Mouse (Mus musculus): Measurements from ENCODE around the gene Gpr142.

Gpr142 gene

DNA sequence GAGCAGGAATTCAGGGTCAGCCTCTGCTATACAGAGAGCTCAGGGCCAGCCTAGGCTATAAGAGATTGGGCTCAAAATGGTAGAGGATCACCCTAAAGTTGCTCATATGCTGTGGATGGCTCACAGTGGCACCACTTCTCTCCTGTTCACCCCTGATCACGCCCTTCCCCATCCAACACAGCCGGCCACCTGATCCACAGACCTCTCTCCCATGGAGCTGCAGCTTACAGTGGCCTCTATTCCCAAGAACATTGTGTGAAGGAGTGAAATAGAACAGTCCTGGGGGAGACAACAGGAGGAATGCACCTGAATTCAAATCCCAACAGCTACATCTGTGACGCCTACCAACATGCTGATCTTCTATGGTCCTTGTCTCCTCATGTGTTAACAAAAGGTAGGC lies at the start of gene Gpr142:
Gene Gpr142, plus strand, starts transcription at position 301 of the 400 bp plus-strand sequence.
- no peak for DNase-seq

DNA sequence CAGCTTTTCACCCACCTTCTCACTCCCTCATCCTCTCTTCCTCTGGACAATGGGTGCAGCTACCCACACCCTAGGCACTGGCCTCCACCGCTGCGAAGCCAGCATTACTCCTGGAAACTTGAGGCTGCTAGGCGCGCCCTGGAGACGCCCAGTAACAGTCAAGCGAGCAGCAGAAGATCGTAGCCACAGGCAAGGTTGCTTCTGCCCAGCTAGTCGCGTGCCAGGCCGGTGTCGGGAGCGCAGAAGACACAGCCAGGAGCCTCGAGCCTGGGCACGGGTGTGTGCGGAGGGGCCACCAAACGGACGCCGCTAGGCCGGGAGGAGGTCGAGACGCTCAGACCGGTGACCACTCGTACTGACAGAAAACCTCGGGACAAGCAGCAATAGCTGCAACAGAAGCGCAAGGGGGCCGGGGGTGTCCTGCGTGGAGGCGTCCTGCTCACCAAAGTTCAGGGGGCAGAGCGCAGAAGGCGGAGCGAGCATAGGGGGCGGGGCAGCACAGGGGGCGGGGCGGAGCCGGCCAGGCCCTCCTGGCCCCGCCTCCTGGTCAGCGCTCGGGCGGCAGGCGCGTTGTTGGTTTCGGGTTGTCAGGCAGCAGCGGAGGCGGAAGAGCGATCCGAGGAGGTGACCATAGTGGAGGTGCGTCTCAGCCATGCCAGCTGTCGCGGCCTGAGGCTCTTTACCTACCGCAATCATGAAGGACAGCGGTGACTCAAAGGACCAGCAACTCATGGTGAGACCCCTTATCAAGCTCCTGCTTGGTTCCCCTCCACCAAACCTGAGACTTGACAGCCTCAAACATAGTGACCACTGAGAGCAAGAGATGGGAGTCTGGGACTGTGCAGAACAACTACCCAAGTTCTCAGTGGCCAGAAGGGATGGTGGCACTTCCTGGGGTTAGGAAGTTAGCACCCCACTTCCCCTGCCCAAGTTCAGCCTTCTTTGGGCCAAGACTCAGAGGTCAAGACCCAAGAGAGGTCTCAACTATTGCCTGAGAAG lies 33.6 kb upstream of the Gpr142 start, which contains the start of gene Kif19a:
Gene Kif19a, plus strand, starts transcription at position 569 of the 999 bp plus-strand sequence.
- no peak for DNase-seq

DNA sequence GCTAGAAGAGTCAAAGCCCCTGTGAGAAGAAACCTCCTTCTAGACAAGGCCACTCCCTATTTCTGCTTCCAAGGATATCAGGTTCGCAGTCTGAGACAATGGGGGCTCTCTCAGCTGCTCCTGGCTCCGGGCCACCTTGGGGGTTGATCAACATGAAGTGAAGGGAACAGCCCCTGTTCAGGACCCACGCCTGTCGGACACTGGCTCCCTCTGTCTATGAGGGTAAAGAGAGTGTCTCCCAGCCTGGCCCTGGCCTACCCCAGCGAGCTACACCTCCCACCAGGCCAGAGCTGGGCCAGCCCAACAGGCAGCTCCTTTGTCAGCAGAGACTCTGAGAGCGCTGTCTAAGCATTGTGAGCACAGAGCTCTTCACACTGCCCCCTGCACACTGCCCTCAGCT lies 28.8 kb upstream of the Gpr142 start:
- no peak for DNase-seq

DNA sequence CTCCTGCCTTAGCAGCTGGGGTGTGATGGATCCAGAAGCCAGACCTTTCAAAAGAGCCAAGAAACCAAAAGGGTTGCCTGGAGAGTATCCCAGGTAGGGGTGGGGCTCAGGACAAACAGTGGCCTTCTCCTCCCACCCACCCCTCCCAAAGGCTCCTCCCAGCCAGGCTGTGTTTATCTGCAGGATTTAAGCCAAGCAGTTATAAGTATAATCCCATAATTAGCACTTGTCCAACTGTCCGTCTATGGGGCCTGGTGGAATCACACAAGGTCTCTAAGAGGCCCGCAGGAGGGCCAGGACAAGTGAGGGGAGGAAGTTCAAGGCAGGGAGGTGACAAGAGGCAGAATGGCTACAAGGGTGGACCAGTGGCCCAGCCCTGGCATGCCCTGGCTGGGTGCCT lies 26.8 kb upstream of the Gpr142 start:
- DNase-seq: no peak

DNA sequence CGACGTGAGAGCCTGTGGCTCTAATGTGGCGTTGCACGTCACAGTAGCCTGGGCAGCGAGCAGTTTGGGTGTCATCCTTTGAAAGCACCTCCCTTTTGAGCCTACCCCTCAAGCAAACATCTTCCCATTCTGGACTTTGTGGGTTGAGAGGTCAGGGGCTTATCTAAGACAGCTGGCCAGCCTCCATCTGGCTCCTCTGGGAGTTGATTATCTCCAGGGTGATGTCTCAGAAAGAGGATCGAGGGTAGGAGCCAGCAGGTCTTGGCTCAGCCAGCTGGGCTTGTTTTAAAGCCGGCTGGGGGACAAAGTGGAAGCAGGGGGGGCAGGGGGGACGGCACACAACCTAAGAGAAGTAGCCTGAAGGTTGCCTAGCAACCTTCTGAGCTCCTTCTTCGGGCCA lies 18.6 kb upstream of the Gpr142 start:
- DNase-seq: no peak

DNA sequence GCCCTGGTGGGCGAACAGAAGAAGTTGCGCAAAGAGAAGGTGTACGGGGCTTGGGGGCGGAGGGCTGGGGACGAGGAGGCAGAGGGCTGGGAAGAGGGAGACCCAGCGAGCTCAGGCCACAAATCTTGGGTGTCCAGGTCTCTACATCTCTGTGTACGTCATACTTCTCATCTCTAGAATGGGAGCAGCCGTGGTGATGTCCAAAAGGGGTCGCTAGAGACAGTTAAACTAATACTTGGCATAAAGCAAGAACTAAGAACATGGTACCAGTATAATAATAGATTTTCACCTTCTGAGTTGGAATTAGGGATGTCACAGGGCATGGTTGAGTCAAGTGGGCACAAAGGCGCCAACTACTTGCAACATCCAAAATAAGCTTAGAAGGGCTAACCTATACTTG lies 12.8 kb upstream of the Gpr142 start:
- no peak for DNase-seq

DNA sequence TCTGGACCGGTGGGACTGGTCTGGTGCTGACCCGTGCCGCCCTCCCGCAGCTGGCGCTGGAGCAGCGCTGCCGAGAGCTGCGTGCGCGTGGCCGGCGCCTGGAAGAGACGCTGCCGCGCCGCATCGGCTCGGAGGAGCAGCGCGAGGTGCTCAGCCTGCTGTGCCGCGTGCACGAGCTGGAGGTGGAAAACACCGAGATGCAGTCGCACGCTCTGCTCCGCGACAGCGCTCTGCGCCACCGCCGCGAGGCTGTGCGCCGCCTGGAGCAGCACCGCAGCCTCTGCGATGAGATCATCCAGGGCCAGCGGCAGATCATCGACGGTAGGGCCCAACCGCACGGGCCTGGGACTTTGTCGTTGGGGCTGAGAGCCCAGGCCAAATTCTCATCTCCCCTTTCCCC lies 12.4 kb upstream of the Gpr142 start:
- DNase-seq: peak; percentile 77

DNA sequence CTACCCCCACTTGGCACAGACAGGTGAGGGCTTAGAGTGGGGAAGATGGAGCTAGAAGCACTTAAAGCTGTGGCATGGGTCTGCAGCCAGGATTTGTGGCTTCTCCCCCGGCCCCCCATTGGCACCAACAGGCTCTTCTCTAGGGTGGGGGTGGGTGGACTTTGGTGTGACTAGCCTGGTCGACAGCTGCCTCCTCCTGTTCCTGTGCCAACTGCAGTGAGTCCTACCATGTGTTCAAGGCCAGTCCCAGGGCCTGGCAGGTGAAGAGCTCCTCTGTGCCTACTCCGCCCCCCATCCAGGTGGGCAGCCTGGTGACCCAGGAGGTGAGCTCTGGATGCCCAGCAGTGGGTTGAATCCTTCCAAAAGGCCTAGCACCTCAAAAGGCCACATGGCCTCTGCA lies 11.1 kb upstream of the Gpr142 start:
- no peak for DNase-seq

DNA sequence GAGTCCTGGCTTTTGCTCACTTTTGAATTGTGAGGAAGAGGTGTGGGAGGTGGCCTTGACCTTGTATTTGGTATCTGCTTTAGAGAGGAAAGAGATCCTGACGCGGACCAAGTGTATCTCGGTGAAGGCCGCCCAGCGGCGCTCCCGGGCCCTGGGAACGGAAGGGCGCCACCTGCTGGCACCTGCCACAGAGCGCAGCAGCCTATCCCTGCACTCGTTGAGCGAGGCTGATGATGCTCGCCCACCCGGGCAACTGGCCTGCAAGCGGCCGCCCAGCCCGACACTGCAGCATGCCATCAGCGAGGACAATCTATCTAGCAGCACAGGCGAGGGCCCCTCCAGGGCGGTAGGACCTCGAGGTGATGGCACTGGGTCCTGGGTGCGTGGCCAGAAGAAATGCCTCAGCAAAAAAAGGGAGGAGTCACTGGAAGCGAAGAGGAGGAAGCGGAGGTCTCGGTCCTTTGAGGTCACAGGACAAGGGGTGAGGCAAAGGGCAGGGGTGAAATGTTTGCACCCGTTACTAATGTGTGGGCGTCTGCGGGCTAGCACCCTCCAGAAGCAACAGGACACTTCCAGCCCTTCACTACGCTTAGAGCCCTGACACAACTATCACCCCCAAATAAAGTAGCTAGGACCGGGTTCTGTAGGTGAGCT lies 9.5 kb upstream of the Gpr142 start:
- peak; percentile 78 for DNase-seq

DNA sequence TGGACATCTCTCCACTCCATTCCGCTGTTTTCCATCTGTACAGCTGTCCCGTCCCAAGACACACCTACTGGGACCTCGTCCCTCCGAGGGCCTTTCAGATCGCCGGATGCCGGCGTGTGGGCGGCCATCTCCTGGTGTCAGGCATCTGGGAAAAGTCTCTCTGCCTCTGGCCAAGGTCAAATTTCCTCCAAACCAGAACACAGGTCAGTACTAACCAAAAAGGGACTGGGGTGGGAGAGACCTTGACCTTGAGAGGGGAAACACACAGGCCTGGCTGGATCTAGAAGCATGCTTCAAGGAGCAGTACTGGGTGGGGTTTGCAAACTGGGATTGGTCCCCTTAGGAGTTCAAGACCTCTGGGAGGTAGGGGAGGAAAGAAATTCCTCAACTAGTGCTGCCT lies 9.0 kb upstream of the Gpr142 start:
- no peak for DNase-seq

DNA sequence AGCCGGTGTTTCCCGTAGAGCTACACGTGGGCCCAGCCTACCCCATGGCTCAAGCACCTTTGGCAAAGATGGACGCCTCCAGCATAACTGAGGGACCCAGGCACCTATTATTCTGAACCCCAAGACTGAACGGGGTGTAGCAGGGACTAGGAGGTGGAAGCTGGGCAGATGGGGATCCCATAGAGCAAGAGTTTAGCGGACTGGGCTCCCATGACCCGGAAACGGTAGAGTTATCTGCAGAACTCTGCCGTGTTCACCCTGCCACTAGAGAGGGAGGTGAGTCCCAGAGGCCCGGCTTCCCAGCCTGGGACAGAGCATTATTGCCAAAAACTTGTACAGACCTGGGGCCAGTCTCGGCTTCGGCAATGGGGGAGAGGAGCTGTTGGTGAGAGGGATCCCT lies 8.6 kb upstream of the Gpr142 start:
- no peak for DNase-seq

DNA sequence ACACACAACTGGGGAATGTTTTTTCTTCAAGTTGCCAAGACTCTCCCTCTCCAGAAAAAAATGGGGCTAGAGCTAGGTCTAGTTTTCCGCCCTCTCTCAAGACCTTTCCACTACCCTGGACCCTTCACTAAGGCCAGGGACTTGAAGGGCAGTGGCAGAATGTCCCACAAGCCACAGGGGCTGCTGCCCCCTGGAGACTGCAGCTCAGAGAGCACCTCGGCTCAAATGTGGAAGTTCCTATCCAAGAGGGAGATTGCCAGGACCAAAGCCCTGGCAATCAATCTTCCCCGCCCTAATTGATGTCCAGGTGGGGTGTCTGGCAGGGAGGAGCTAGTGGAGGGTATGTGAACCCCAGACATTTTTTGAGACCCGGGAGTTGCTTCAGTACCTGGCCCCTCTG lies 7.9 kb upstream of the Gpr142 start:
- no peak for DNase-seq

DNA sequence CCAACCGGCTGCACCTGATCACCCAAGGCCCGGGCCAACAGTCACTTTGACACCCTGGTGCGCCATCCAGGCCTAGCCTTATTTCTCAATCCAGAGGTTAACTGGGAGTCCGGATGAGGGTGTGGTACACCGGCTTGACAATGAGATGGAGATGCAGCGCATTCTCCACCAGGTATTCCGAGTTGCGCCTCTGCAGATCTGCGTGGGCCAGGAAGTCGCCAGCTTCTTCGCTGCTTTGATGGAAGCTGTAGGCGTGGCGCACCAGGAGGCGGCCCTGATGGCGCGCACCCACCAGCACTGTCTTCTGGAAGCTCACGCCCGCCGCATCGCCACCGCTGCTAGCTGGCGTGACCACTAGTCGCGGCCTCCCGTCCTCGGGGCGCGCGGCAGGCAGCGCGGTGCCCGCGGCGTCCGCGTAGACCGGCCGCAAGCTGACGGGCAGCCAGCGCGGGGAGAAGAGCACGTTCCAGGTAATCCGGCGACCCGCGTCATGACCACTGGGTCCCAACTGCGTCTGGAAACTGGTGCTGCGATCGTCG lies 7.3 kb upstream of the Gpr142 start:
- DNase-seq: peak; percentile 49

DNA sequence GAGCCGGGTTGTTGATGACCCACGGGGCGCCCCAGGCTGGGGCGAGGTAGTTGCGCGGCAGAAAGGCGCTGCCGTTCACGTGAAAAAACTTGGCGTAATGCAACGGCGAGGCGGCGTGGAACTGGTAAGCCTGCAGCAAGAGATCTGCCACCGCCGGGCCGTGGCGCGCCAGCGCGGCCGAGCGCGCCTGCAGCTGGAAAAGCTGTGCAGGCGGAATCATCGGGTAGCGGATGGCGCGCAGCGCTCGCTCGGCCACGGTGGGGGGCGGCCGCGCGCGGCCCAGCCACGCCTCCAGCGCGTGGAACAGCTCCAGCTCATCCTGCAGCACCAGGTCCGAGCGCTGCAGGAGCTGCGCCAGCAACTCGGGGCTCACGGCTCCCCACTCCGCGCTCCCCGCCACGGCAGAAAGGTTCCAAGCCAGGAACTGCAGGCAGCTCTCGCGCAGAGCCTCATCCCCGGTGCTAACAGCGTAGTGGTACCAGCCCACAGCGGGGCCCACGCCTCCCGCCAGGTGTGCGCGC lies 6.8 kb upstream of the Gpr142 start:
- peak; percentile 58 for DNase-seq

DNA sequence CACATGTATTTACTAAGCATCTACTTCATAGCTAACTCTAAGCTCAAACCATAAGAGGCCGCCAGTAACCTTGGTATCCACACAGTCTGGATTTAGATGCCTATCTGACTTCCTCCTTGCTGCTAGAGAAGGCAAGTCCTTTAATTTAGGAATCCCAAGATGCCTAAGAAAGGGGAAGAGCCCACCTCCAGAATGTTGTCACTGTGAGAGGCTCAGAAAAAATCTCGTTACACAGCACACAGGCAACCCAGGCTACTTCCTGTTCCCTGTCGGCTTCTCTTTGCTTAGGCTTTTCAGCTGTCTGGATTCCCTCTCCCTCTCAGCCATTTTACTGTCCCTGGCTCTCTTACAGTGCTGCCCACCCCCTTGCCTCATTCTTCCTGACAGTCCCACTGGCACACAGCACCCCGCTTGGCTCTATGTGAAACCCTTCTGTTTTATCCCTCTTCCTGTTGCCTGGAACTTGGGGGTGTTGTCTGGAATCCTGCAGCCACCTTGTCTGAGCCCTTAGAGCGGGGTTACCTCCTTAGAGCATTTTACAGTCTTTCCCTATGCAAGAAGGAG lies 5.7 kb upstream of the Gpr142 start:
- no peak for DNase-seq

DNA sequence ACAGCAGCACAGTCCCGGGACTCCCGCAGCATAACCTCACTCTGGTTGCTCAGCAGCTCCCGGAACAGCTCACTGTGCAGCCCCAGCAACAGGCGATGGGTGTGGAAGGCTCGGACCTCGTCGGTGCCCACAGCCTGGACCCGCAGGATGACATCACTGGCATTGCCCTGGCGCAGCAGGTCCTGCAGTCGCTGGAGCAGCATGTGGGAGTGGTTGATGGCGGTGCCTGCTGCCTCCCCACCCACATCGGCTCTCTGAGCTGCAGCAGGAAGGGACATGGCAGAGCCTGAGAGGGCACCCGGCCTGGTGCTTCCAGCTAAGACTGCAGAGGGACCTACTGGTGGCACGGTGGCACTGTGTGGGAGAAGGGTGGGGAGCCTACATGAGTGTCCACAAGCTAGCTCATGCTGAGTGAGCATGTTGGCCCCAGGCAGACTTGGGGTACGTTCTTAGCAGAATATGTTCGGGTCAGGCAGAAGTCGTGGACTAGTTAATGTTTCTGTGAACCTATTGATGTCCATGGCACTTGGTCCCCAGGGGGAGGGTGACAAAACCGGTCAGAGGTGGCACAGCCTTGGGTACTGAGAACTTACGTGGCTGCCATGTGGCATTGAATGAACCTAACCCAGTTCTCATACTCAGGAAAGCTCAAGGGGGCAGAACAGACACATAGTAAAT lies 4.7 kb upstream of the Gpr142 start:
- DNase-seq: no peak

DNA sequence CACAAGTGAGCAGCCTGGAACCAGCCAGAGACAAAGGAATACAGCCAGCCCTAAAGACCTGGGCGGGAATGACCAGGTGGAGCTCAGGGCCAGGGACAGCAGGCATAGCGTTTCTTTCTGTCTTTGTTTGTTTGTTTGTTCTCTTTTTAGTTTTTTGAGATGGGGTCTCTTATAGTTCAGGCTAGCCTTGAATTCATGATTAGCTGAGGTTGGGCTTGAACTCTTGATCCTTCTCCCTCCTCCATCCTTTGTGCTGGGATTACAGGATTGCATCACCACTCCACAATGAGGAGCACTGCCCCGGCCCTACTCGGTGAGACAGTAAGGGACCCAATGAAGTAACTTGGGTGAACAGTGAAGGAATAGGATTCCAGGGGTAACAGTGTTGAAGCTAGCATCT lies 4.0 kb upstream of the Gpr142 start:
- no peak for DNase-seq

DNA sequence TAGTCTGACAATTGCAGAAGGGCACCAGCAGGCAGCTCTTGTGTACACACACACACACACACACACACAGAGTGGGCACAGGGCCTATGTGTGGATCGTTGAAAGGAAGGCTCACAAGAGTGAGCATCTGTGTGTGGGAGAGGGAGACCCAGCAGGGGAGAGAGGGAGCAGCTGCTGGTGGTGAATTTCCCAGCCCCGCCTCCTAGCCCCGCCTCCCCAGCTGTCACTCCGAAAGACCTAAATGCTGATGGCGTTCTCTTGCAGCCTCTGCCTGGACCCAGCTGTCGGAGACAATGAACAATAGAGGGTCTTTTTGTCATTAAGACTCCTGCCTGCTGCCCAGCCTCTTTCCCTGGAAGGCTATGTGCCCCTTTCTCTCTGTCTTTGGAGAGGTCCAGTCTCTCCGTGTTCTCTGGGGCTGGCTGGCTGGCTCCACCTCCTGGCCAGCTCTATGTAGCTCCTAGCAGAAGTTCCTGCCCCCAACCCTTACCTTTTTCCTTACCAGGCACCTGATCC lies 3.4 kb upstream of the Gpr142 start:
- peak; percentile 93 for DNase-seq

DNA sequence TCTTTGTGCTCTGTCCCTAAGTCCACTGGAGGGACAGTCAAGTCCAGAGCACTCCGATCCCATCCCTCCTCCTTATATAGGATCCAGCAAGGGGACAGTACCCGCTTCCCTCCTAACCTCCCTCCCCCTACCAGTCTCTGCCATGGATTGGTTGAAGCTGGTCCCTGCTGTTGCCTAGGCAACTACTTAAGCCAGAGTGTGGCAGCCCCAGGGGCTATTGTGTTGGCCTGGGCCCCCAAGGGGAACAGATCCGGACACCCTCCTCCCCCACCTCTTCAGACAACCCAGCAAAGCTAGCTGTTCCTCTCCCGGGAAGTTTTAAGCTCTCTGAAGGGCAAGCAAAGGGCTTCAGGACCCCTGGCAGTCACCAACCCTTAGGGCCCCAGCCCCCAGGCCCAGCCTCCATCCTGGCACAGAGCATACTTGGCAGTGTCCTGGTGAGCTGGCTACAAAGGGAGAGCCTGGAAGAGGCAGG lies 2.8 kb upstream of the Gpr142 start, which contains the start of gene Btbd17:
Gene Btbd17, minus strand, starts transcription at position 98 of the 475 bp plus-strand sequence.
- peak; percentile 48 for DNase-seq

DNA sequence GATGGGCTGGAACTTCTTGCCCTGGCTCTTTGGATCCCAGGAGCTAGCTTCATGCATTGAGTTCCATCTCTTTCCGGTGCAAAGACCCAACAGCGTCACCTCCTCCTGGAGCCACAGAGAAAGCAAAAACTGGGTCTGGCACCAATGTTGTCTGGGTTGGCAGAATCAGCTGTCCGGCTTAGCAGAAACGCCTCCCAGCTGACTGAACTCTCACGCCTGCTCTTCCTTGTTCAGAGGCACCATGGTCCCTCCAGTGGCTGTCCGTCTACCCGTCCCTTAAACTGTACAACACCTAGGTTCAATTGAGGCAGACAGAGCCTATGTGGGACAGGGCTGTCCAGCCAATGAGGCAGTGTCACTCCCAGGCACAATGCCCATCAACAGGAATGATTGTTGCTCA lies 1.5 kb upstream of the Gpr142 start:
- DNase-seq: no peak

DNA sequence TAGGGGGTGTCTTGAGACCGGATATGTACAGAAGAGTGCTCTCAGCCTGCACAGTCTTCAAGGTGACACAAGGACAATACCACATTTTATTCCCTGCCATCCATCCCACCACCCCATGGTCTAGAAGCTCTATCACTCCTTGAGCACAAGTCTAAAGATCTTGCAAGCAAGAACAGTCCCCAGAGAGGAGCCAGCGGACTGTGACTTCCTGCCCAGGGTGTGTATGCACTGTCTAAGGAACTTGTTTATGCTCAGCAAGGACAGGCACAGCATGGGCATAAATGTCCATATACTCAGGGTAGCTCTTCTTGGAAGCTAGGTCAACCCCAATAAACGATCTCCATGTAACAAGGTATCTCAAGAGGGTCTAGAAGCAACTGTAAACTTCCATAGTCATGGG lies 743 bp upstream of the Gpr142 start:
- DNase-seq: no peak

DNA sequence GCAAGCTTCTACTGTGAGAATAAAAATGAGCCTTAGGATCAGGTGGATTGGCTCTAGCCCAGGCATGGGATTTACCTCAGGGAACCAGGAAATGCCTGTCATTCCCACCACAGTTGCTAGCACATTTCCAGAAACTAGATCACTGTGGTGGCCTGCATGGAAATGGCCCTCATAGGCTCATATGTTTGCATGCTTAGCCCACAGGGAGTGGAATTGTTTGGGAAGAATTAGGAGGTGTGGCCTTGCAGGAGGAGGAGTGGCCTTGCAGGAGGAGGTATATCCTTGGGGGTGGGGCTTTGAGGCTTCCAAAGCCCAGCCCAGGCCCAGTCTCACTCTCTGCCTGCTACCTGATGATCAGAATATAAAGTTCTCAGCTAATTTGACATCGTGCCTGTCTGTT lies 3.2 kb downstream of the Gpr142 start:
- DNase-seq: no peak

Data from right cerebral cortex, adult 18-20 months (tissue).